8 mouse cellular contexts compared by ENCODE assay signal in genomic region chr4:35156149-35156611, GRCm38 (mm10). TPM values are rescaled to one million over a fixed set of nuclear protein-coding genes. Genes with fewer than 3 reads are reported as not detected.
DNase-seq lines count a peak whose midpoint lies in the region; ATAC-seq and TF ChIP-seq lines count a peak whose summit lies in the region.

No protein-coding gene starts in this region.

- H3K9ac ChIP-seq in CH12.LX (ENCODE audit: insufficient read depth, low read depth): peak overlapping the region; percentile 67

- H3K4me1 ChIP-seq in CH12.LX (ENCODE audit: control insufficient read depth in 1 of 2, insufficient read depth in 2 of 2): peaks cover 5 to 35% of the 10 kb centered on the region in 2 experiments; a peak in 3 of 4 replicates
- H3K4me1 ChIP-seq in bone marrow, adult 2 months (ENCODE audit: control insufficient read depth, insufficient read depth, low read length): no peaks in the 10 kb centered on the region; the same call in 1 of the 2 replicates

- peak overlapping the region; percentile 81 for H3K27ac ChIP-seq in CH12.LX (ENCODE audit: insufficient read depth, low read depth)
- H3K27ac ChIP-seq in bone marrow, adult 2 months (ENCODE audit: control insufficient read depth, insufficient read depth, low read depth, low read length, poor library complexity): peak overlapping the region; percentile 42

- no peaks in the 10 kb centered on the region for H3K9me3 ChIP-seq in CH12.LX (replicated peaks; ENCODE audit: low read length)

- TF ChIP-seq CTCF in CH12.LX (conservative IDR thresholded peaks at IDR 0.05 in 1 of 2, IDR thresholded peaks at IDR 0.05 in 1 of 2; ENCODE audit: low read depth in 2 of 2, low read length in 2 of 2): no peak
- TF ChIP-seq CTCF in bone marrow, adult 2 months (IDR thresholded peaks at IDR 0.05; ENCODE audit: control insufficient read depth, insufficient read depth, low read length): no peak

- intact Hi-C loops in heart, postnatal 10 days (cut with DNase I): loop anchor here (5.0 kb wide), 1 partner anchor 179 kb away; no protein-coding TSS in a partner anchor

- in situ Hi-C loops in CH12.LX (cut with MboI; ENCODE audit: low pct_ligation_motif_present, low pct_unique_long_range_greater_than_20kb, low sequenced_read_pairs): loop anchor here (5.0 to 10.0 kb wide), 2 partner anchors 171 to 199 kb away; no protein-coding TSS in a partner anchor

- peaks cover 0 to 5% of the 10 kb centered on the region in 2 experiments for H3K36me3 ChIP-seq in CH12.LX (replicated peaks in 1 of 2; ENCODE audit: control insufficient read depth in 1 of 2, insufficient read depth in 1 of 2, low read length in 1 of 2)

- DNase-seq in CH12.LX (ENCODE audit: extremely low read depth): peak; percentile 68
- peak; percentile 51 to 53 for DNase-seq in heart, postnatal 10 days
- DNase-seq in kidney, postnatal 25 days: peak; percentile 82 to 90
- DNase-seq in lung, postnatal 14 days: peak; percentile 69
- DNase-seq in ovary, adult 18-20 months (ENCODE audit: low spot score): peak; percentile 59
- peak; percentile 73 to 76 for DNase-seq in thymus, postnatal 36 days

- WGBS in bone marrow, adult 2 months: under 1% methylated on average over 26 of the region's 26 CpGs

- no peak for TF ChIP-seq EP300 in CH12.LX (IDR thresholded peaks at IDR 0.05; ENCODE audit: low read length)

- TF ChIP-seq POLR2A in CH12.LX (IDR thresholded peaks at IDR 0.05; ENCODE audit: low read depth, low read length): peak; percentile 51; the same call in 1 of the 2 replicates
- TF ChIP-seq POLR2A in bone marrow, adult 2 months (IDR thresholded peaks at IDR 0.05; ENCODE audit: borderline replicate concordance, control insufficient read depth, low read depth, low read length): no peak; the same call in 1 of the 2 replicates

- H3K27me3 ChIP-seq in CH12.LX (replicated peaks): no peaks in the 10 kb centered on the region

- H3K4me3 ChIP-seq in CH12.LX (replicated peaks in 1 of 3; ENCODE audit: low read depth in 2 of 3, low read length in 2 of 3, poor library complexity in 1 of 3): peak overlapping the region; percentile 77 to 87 (median 82)
- H3K4me3 ChIP-seq in bone marrow, adult 2 months (replicated peaks; ENCODE audit: control insufficient read depth, low read depth, low read length): peak overlapping the region; percentile 75

- 0 out of 2 replicates have a peak, but pooled peaks have one; percentile 25 for ATAC-seq in erythroid progenitor cell, adult 5-6 weeks (replicated peaks; ENCODE audit: low FRiP score, poor library complexity, severe bottlenecking)

- peak overlapping the region; percentile 83 for H3K4me2 ChIP-seq in CH12.LX (ENCODE audit: insufficient read depth, low read depth, poor library complexity, severe bottlenecking)

- H3K79me2 ChIP-seq in CH12.LX (replicated peaks; ENCODE audit: control insufficient read depth, extremely low read depth, insufficient read depth, poor library complexity, severe bottlenecking): peaks cover 8% of the 10 kb centered on the region

- dilution Hi-C loops in CH12.LX (cut with MboI; ENCODE audit: extremely low pct_ligation_motif_present, extremely low pct_unique_long_range_greater_than_20kb, low sequenced_read_pairs): no loop called here

- TF ChIP-seq RAD21 in CH12.LX (IDR thresholded peaks at IDR 0.05; ENCODE audit: low read depth, low read length): no peak

TF ChIP-seq in CH12.LX, 34 proteins besides CTCF, POLR2A, EP300 and RAD21:
- no peak for TF ChIP-seq RCOR1 (conservative IDR thresholded peaks at IDR 0.05; ENCODE audit: low read depth, low read length)
- no peak for TF ChIP-seq ZKSCAN1 (IDR thresholded peaks at IDR 0.05; ENCODE audit: borderline replicate concordance, low read depth, low read length)
- TF ChIP-seq NELFE (IDR thresholded peaks at IDR 0.05; ENCODE audit: low read depth, low read length): no peak
- TF ChIP-seq TCF12 (IDR thresholded peaks at IDR 0.05; ENCODE audit: low read depth, low read length): peak; percentile 54; the same call in 1 of the 2 replicates
- TF ChIP-seq JUND (conservative IDR thresholded peaks at IDR 0.05; ENCODE audit: low read depth, low read length): no peak
- no peak for TF ChIP-seq E2F4 (IDR thresholded peaks at IDR 0.05; ENCODE audit: insufficient replicate concordance, low read depth, low read length)
- TF ChIP-seq MAZ (IDR thresholded peaks at IDR 0.05; ENCODE audit: low read depth, low read length): 0 out of 2 replicates have a peak, but pooled peaks have one; percentile 35
- TF ChIP-seq SIN3A (IDR thresholded peaks at IDR 0.05; ENCODE audit: low read length): no peak; the same call in none of the 2 replicates
- TF ChIP-seq MXI1 (IDR thresholded peaks at IDR 0.05; ENCODE audit: low read depth, low read length): 0 out of 2 replicates have a peak, but pooled peaks have one; percentile 28
- no peak for TF ChIP-seq MAX (IDR thresholded peaks at IDR 0.05; ENCODE audit: low read length)
- TF ChIP-seq POLR2AphosphoS2 (IDR thresholded peaks at IDR 0.05; ENCODE audit: low read depth, low read length): no peak
- no peak for TF ChIP-seq PAX5 (IDR thresholded peaks at IDR 0.05; ENCODE audit: low read length)
- no peak for TF ChIP-seq ZC3H11A (IDR thresholded peaks at IDR 0.05; ENCODE audit: low read depth, low read length)
- no peak for TF ChIP-seq MYC (IDR thresholded peaks at IDR 0.05; ENCODE audit: low read depth, low read length)
- 0 out of 2 replicates have a peak, but pooled peaks have one; percentile 11 for TF ChIP-seq CHD2 (IDR thresholded peaks at IDR 0.05; ENCODE audit: low read length)
- peak; percentile 81 for TF ChIP-seq NRF1 (IDR thresholded peaks at IDR 0.05; ENCODE audit: low read depth, low read length)
- TF ChIP-seq ZMIZ1 (IDR thresholded peaks at IDR 0.05; ENCODE audit: low read depth, low read length): no peak
- TF ChIP-seq ELF1 (IDR thresholded peaks at IDR 0.05; ENCODE audit: low read depth, low read length): no peak
- no peak for TF ChIP-seq TBP (conservative IDR thresholded peaks at IDR 0.05; ENCODE audit: low read depth, low read length)
- TF ChIP-seq USF2 (conservative IDR thresholded peaks at IDR 0.05; ENCODE audit: low read depth, low read length): no peak
- no peak for TF ChIP-seq CHD1 (IDR thresholded peaks at IDR 0.05; ENCODE audit: low read depth, low read length)
- TF ChIP-seq KAT2A (IDR thresholded peaks at IDR 0.05; ENCODE audit: insufficient replicate concordance, low read length): no peak
- no peak; the same call in 1 of the 2 replicates for TF ChIP-seq MEF2A (IDR thresholded peaks at IDR 0.05; ENCODE audit: borderline replicate concordance, low read depth, low read length)
- TF ChIP-seq IRF4 (IDR thresholded peaks at IDR 0.05; ENCODE audit: low read depth, low read length): no peak; the same call in 1 of the 2 replicates
- TF ChIP-seq USF1 (IDR thresholded peaks at IDR 0.05; ENCODE audit: low read depth, low read length): no peak
- peak; percentile 87 for TF ChIP-seq UBTF (IDR thresholded peaks at IDR 0.05; ENCODE audit: low read depth, low read length)
- no peak for TF ChIP-seq JUN (IDR thresholded peaks at IDR 0.05; ENCODE audit: insufficient read depth, low read depth, low read length)
- peak; percentile 9; the same call in 1 of the 2 replicates for TF ChIP-seq HCFC1 (IDR thresholded peaks at IDR 0.05; ENCODE audit: low read depth, low read length)
- no peak for TF ChIP-seq GABPA (IDR thresholded peaks at IDR 0.05; ENCODE audit: insufficient replicate concordance, low read depth, low read length)
- no peak; the same call in 1 of the 2 replicates for TF ChIP-seq ETS1 (conservative IDR thresholded peaks at IDR 0.05; ENCODE audit: low read depth, low read length)
- TF ChIP-seq BHLHE40 (IDR thresholded peaks at IDR 0.05; ENCODE audit: low read depth, low read length): peak; percentile 4; the same call in 1 of the 2 replicates
- no peak for TF ChIP-seq ZNF384 (IDR thresholded peaks at IDR 0.05; ENCODE audit: low read depth, low read length)
- TF ChIP-seq SMC3 (IDR thresholded peaks at IDR 0.05; ENCODE audit: low read depth, low read length): no peak
- no peak for TF ChIP-seq MAFK (IDR thresholded peaks at IDR 0.05; ENCODE audit: insufficient replicate concordance, low read length)

RNA-seq across cellular contexts. Expression of gene Mob3b, which starts 1.1 kb away (rescaled TPM):
- total RNA-seq in CH12.LX (2012; rRNA removed) (9.4 and 11.7 TPM in 2 replicates), CH12.LX (2014; rRNA removed) (3.2 and 3.5 TPM in 2 replicates)
- 11.0 and 12.3 TPM in 2 replicates for polyA plus RNA-seq in CH12.LX (2012; ENCODE audit: insufficient read length, low read depth)
- 1.0 and 2.2 TPM in 2 replicates for polyA plus RNA-seq in bone marrow, adult 2 months (2011; ENCODE audit: insufficient read depth, insufficient read length, low replicate concordance, missing spikeins)
- under 0.01 and 4.3 TPM in 2 replicates for total RNA-seq in erythroid progenitor cell, adult 5-6 weeks (2015; ENCODE audit: low replicate concordance)
- total RNA-seq in erythroid progenitor cell, adult 5-6 weeks (2017; ENCODE audit: low replicate concordance): 1.2 and 1.4 TPM in 2 replicates
- 1 to 10 TPM in 1 of 2 experiments, under 1 TPM in 1; 0.96 to 1.2 TPM for total RNA-seq in heart, postnatal 10 days (2021)

RNA-seq across cellular contexts. Expression of gene Ifnk, which starts 4.3 kb away (rescaled TPM):
- not detected in 2 replicates for total RNA-seq in CH12.LX (2012; rRNA removed)
- not detected in 2 replicates for total RNA-seq in CH12.LX (2014; rRNA removed)
- polyA plus RNA-seq in CH12.LX (2012; ENCODE audit: insufficient read length, low read depth): not detected in 2 replicates
- polyA plus RNA-seq in bone marrow, adult 2 months (2011; ENCODE audit: insufficient read depth, insufficient read length, low replicate concordance, missing spikeins): not detected in 2 replicates
- total RNA-seq in erythroid progenitor cell, adult 5-6 weeks (2015; ENCODE audit: low replicate concordance): not detected in 2 replicates
- total RNA-seq in erythroid progenitor cell, adult 5-6 weeks (2017; ENCODE audit: low replicate concordance): not detected in 2 replicates
- not detected for total RNA-seq in heart, postnatal 10 days (2021)

Comparison
In these comparisons a context has a peak if more than half of its experiments do, and no peak if none do; other contexts are left out.
1. Peak in every context shown above with its lines: DNase-seq, ATAC-seq, H3K4me3 ChIP-seq and H3K27ac ChIP-seq.